Mouse (Mus musculus): Measurements from ENCODE around the gene Mrc1.
"Not testable (repeated sequence)": the region's sequence is repeated elsewhere in the genome, so short reads cannot be mapped to it uniquely, and the experiment has no call there.

Mrc1 gene

DNA sequence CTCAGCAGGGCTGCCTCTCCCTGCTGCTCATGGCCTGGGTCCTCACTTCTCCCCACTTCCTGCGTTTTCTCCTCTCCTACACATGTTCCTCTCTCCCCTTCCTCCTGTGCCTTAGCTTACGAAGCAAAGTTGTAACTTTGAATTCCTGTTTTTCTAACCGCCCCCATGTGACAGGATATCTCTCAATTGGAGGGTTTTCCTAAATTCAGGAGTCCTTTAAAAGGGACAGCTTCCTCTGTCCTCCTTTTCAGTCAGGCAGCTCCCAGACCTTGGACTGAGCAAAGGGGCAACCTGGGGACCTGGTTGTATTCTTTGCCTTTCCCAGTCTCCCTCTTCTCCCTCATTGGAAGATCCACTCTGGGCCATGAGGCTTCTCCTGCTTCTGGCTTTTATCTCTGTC lies at the start of gene Mrc1:
Gene Mrc1, plus strand, starts transcription at position 244 of the 400 bp plus-strand sequence.
- no peak for DNase-seq

DNA sequence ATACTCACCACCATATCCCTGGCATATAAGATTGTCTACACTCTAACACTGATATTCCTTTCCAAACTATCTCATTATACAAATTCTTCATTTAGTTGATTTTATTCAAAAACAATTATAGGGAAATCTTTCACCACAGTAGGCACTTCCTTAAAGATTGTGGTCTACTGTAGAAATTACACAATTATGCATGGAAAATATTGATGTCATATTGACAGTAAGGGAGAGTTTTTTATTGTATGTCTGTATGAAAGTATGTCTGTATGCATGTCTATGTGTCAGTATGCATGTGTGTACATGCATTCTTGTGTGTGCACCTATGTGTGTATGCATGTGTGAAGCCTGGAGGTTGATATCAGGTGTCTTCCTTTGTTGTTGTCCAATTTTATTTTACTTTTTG lies 44.8 kb upstream of the Mrc1 start:
- DNase-seq: no peak

GRCm38 (mm10) chr2:14190684-14191083 lies 38.5 kb upstream of the Mrc1 start:
- DNase-seq: no peak

DNA sequence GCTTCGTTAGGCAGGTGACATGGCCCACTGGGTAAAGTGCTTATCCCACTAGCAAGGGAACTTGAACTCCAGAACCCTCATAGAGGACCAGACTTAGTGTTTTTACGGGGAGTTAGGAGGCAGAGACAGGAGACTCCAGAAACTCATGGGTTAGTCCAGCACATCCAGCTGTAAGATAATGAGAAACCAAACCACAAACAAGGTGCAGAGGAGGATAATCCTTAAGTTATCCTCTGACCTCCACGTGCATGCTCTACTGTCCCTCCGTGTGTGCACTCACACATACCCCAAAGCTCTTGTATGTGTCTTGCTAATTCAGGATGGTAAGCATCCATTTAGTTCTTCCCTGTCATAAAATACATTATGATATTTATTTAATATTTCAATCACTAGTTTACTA lies 37.6 kb upstream of the Mrc1 start:
- DNase-seq: no peak

- DNase-seq: no peak
These were observed 37.1 kb upstream of the Mrc1 start for GRCm38 (mm10) chr2:14192046-14192445.

DNA sequence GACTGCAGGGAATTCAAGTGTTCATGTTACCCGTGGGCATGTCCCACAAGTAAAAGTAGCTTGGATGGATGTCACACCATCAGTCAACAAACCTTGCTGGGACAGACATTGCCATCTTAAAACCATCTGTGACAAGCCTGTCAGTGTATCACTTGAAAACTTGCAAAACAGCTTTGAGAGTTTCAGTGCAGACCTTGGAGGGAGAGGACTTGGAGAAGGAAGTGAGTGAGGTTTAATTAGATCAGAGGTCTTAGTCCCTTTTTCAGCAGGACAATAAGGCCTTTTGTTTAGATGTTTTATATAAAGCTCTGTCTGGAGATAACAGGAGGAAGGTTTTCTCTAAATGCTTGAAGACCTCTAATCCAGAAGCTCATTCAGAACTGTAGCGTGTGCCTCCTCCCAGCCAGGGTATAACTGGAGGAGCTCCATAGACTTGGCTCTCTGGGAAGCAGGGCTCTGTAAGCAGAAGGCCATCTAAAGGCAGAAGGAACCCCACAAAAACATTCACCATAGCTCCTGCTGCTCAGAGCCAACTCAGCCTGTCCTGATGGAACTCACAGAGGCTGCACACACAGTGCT lies 30.8 kb upstream of the Mrc1 start:
- DNase-seq: not testable (repeated sequence)

DNA sequence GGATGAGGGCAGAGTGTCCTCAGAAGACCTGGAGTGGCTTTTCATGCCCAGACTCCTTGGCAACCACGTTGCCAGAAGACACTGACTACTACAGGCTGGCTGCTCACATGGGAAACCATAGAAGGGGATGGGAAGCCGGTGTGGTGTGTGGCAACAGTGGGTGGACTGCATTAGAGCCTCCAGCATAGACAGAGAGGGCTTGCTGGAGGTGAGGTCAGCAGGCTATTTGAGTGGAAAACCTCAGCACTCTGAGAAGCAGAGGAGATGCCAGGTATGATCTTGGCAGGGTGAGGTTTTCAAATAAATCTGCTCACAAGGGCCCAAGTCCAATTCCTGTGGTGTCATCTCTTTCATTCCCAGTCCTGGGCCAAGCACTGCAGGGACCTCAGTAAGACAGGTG lies 29.6 kb upstream of the Mrc1 start:
- no peak for DNase-seq

DNA sequence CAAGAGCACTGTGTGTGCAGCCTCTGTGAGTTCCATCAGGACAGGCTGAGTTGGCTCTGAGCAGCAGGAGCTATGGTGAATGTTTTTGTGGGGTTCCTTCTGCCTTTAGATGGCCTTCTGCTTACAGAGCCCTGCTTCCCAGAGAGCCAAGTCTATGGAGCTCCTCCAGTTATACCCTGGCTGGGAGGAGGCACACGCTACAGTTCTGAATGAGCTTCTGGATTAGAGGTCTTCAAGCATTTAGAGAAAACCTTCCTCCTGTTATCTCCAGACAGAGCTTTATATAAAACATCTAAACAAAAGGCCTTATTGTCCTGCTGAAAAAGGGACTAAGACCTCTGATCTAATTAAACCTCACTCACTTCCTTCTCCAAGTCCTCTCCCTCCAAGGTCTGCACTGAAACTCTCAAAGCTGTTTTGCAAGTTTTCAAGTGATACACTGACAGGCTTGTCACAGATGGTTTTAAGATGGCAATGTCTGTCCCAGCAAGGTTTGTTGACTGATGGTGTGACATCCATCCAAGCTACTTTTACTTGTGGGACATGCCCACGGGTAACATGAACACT lies 28.2 kb upstream of the Mrc1 start:
- DNase-seq: not testable (repeated sequence)

GRCm38 (mm10) chr2:14204308-14204707 lies 24.9 kb upstream of the Mrc1 start:
- DNase-seq: no peak

DNA sequence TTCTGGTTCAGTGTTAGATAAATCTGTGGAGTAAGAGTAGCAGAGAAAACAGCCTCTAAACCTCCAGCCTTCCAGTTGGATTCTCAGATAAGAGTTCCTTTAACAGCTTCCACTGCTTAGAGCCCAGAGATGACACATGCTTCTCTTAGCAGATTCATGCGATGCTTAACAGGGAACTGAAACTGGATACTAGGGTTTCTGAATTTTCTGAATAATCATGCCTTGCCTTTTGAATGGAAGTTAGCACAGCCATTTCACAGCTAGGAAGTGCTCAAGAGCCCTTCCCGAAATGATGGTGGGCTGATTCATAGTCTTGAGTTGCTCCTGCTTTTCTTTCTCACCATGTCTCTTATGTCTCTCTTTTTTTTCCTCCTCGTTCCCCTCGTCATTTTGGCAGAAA lies 22.4 kb upstream of the Mrc1 start:
- no peak for DNase-seq

DNA sequence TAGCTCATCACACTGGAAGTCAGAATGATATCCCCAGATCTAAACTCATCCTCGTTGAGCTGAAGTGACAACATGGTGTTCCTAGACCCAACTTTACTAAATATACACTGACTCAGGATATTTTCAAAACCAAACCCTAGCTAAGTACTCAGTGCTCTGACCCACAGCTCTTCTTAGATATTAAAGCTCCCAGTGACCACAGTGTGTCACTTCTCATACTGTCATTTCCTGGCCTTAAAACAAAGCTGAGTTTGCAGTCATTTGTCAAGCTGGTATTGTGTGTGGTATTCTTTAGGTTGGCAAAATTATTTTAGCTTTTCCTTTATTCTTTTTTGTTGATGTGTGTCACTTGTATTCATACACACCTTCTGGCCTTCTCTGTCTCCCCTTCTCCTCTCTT lies 18.5 kb upstream of the Mrc1 start:
- no peak for DNase-seq

DNA sequence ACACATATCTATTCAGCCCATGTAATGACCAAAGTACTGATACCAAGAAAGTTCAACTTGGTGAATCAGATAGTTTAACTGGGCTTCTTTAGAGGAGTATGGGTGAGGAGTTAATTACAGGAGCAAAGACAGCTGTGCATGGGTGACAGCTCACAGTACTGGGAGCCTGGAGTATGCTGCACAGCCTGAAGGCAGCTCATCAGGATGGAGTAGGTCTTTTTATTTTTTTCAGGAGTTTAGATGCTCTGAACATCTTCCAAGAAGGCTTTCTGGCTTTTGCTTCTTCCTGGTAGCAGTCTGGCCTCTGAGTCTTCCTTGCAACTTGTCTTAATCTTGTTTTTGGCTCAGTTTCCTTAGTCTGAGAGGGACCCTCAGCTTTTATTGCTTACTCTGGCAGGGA lies 17.6 kb upstream of the Mrc1 start:
- no peak for DNase-seq

DNA sequence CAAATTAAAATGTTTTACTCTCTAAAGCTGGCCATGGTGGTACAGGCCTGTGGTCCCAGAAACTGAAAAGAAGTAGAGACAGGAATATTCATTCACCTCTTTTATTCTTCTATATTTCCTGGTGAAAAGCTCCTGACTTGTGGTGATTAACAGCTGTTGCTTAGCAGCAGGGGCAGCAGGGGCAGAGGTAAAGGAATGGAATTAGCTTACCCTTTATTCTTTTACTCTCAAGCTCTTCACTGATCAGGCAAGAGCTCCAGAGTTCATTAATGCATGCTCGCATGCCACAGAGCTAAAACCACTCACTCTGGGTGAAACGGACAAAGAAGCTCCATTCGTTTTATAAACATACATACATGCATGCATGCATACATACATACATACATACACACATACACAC lies 14.4 kb upstream of the Mrc1 start:
- no peak for DNase-seq

DNA sequence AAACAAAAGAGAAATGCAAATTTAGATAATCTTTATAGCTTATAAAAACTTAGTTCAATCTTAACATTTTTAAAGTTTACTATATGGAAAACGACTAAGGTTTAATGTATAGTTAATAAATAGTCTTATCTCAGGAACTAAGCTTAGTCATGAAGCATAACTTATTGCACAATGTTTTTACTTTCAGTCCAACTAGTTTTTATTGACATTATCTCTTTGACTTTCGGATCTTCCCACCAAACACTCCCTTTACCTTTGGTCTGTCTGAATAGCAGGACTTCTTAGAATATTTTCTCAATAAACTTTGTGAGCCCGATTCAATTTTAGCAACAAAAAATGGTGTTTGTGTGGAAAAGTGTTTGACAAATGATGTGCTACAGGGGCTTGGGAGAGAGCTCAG lies 12.5 kb upstream of the Mrc1 start:
- no peak for DNase-seq

DNA sequence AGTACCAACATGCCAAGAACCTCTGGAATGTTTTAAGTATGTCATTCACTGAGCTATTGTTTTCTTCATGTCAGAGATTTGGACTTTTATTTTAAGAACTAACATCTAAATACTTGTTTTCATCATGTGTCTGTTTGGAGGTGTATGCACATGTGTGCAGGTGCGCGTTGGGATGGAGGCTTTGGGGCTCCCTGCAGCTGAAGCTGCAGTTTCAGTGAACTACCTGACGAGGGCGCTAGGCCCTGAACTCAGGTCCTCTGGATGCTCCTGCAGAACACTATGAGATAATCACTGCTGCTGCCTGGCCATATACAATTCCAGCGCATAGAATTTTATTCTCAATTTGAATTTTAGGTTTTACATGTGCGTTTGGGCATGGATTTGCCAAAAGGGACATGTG lies 11.1 kb upstream of the Mrc1 start:
- no peak for DNase-seq

DNA sequence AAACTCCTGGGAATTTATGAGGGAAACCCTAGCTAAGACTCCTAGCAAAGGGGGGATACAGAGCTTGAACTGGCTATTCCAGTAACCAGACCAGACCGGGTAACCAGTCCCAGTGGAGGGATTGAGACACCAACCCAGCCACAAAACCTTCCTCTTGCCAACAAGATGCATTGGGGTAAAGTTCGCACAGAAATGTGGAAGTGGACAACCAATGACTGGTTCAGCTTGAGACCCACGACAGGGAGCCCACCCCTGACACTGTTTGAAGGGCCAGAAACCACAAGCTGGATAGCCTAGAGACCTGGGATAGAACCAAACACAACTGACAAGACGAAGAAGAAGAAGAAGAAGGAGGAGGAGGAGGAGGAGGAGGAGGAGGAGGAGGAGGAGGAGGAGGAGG lies 4.8 kb upstream of the Mrc1 start:
- no peak for DNase-seq

- DNase-seq: no peak
These were observed 697 bp upstream of the Mrc1 start for GRCm38 (mm10) chr2:14228495-14228894.

DNA sequence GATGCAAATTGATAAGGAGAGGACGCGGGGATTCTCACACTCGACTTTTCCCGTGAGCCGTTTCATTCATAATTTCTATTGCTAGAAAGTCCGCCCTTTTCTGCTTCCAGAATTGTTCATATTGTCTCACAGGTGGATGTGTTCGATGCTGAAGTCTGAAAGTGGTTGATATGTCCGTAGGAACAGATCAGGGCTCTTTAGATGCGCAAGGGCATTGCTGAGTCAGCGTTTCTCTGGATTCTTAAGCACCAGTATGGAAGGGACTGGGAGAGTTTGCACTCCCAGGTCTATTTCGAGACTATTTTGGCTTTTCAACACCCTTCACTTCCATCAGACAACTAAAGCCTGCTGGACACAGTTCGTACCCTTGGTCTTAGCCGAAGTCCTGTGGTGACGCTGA lies 787 bp downstream of the Mrc1 start:
- DNase-seq: no peak

- no peak for DNase-seq
These were observed 3.7 kb downstream of the Mrc1 start for GRCm38 (mm10) chr2:14232897-14233296.

DNA sequence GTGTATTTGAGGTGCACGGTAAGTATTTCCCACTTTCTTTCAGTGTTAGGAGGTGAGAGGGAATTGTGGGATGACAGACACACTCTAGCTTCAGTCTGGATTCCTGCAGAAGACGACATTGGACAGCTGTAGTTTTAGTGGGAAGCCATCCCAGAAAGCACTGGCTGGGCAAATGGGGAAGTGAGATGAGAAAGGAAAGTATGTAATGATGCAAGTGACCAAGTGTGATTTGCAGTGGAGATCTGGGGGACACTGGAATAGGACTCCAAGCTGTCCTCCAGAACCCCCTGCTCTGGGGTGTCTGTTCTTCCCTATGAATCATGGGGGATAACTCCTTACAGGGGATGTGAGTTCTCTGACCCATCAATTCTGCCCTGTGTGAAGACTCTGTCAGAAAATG lies 4.8 kb downstream of the Mrc1 start:
- no peak for DNase-seq

DNA sequence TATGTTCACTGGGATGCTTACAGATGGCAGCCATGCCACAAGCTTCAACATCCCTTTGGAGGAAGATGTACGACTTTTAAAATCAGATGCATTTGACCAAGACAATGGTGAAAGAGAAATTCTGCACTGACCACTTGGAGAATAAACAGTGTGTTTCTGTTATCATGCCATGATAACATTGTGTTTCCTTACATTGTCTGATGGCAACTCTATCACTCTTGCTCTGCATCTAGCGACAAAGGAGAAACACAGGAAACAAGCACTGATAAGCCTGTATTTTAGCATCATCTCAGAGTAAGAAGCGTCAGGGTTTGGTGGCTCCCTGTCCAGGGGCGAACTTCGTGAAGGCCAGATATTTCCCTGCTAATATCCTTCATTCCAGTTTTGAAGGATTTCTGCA lies 6.1 kb downstream of the Mrc1 start:
- no peak for DNase-seq

DNA sequence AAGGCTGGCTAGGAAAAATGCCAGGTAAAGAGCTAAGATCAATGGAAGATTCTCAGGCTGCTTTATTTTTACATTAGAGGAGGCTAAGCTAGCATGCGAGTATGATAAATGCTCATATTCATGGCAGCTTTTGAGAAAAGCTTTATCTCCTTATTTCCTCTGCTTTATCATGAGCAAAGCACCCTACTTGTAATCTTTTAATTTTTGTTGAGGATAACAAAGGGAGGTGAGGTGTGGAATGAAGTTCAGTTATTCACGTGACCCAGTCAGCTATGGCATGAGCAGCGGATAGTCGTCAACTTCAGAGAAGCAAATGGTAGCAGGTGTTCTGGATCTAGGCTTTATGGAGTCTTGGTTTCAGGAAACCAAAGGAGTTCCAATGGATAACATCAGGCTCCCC lies 7.7 kb downstream of the Mrc1 start:
- no peak for DNase-seq

DNA sequence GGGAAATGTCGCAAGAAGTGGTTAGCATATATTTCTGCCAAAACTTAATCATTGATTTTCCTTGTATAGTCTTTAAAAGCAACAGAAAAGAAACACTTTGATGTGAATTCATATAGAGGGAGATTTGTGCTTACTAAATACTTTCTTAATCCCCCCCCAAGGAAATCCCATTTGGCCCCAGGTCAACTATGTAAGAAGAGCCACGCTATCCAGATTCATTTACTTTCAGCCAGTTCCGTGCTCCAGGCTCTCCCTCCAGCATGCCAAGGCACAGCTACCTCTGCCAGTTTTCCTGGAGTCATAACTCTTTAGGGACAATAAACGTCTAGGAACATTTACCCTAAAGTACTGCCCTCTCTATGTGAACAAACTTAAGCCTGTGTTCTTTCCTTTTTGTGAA lies 8.5 kb downstream of the Mrc1 start:
- no peak for DNase-seq

GRCm38 (mm10) chr2:14239151-14239550 lies 10.0 kb downstream of the Mrc1 start:
- DNase-seq: no peak

DNA sequence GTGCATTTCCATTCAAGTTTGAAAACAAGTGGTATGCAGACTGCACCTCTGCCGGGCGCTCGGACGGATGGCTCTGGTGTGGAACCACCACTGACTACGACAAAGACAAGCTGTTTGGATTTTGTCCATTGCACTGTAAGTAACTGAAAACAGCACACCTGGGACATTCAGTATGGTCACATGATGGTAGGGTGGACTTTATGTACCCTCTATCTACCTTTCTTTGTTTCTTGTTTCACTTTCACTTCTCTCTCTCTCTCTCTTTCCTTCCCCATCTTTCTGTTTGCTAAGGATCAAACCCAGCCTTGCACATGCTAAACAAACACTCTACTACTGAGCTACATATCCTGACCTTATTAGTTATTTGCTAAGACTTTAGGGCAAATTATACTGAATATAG lies 15.0 kb downstream of the Mrc1 start:
- DNase-seq: no peak

DNA sequence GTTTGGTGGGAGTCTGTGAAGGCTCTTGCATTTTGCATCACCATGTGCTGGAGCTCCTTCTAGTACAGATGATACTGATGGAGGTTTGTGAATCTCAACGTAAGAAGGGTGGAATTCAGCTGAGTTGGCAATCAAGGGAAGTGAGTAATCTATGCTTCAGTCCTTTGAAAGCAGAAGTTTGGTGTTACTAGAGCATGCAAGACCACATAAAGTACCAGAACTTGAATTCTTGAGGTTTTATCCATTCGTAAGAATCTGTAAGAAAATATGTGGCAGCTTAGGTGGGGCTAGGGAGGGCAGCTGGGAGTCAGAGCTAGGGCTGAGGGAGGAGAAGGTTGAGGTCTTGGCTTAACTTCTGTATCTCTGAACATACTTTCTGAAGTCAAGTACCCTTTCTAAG lies 15.5 kb downstream of the Mrc1 start:
- DNase-seq: no peak

Data from kidney, postnatal 14 days (tissue).